ENCODE assay signal across 10 mouse cellular contexts in genomic region chr9:121877052-121877740, GRCm38 (mm10). TPM values are rescaled to one million over a fixed set of nuclear protein-coding genes. Genes with fewer than 3 reads are reported as not detected.
DNase-seq lines count a peak whose midpoint lies in the region; ATAC-seq and TF ChIP-seq lines count a peak whose summit lies in the region.
"Had no signal": no experiment of that assay in that cellular context is flagged by ENCODE, and none has a peak within 500 bp of the region (broad histone marks: within the 10 kb centered on the region; RNA-seq: fewer than 3 reads in every experiment).

No protein-coding gene starts in this region.

- no peak overlapping the region for H3K9ac ChIP-seq in embryonic facial prominence, embryonic 14.5 days (ENCODE audit: low read depth, low read length)
- no peak overlapping the region for H3K9ac ChIP-seq in lung, embryonic 14.5 days
- no peak overlapping the region for H3K9ac ChIP-seq in stomach, postnatal 0 days (ENCODE audit: low read length)
- H3K9ac ChIP-seq: heart, embryonic 13.5 days had no signal

- H3K4me3 ChIP-seq in embryonic facial prominence, embryonic 14.5 days (ENCODE audit: low read depth, low read length), result no peak overlapping the region
- no peak overlapping the region for H3K4me3 ChIP-seq in lung, embryonic 14.5 days (ENCODE audit: low read depth, low read length)
- no peak overlapping the region for H3K4me3 ChIP-seq in stomach, postnatal 0 days (ENCODE audit: low read depth, low read length)
- H3K4me3 ChIP-seq: heart, embryonic 13.5 days had no signal

- no peak for TF ChIP-seq EP300 in stomach, postnatal 0 days (optimal IDR thresholded peaks at IDR 0.05)

- H3K4me2 ChIP-seq in embryonic facial prominence, embryonic 14.5 days (ENCODE audit: low read depth, low read length), result no peak overlapping the region
- H3K4me2 ChIP-seq in lung, embryonic 14.5 days, result no peak overlapping the region
- H3K4me2 ChIP-seq in stomach, postnatal 0 days (replicated peaks; ENCODE audit: low read depth), result no peak overlapping the region
- H3K4me2 ChIP-seq: heart, embryonic 13.5 days had no signal

- no peaks in the 10 kb centered on the region for H3K27me3 ChIP-seq in embryonic facial prominence, embryonic 14.5 days (replicated peaks; ENCODE audit: control insufficient read depth, insufficient read depth, low read length)
- H3K27me3 ChIP-seq in lung, embryonic 14.5 days (ENCODE audit: insufficient read depth, low read length), result no peaks in the 10 kb centered on the region
- H3K27me3 ChIP-seq in stomach, postnatal 0 days (ENCODE audit: control insufficient read depth, insufficient read depth, low read length), result no peaks in the 10 kb centered on the region
- H3K27me3 ChIP-seq: heart, embryonic 13.5 days had no signal

- H3K27ac ChIP-seq in embryonic facial prominence, embryonic 14.5 days (replicated peaks; ENCODE audit: low read depth, low read length), result no peak overlapping the region
- H3K27ac ChIP-seq in lung, embryonic 14.5 days (ENCODE audit: low read depth), result no peak overlapping the region
- no peak overlapping the region for H3K27ac ChIP-seq in stomach, postnatal 0 days (replicated peaks)
- H3K27ac ChIP-seq: heart, embryonic 13.5 days had no signal

- H3K9me3 ChIP-seq in embryonic facial prominence, embryonic 14.5 days (ENCODE audit: control insufficient read depth, low read length), result no peaks in the 10 kb centered on the region
- H3K9me3 ChIP-seq in lung, embryonic 14.5 days (ENCODE audit: low read depth, low read length), result no peaks in the 10 kb centered on the region
- no peaks in the 10 kb centered on the region for H3K9me3 ChIP-seq in stomach, postnatal 0 days (ENCODE audit: control insufficient read depth, low read length)
- H3K9me3 ChIP-seq: heart, embryonic 13.5 days had no signal

- peak; percentile 68 to 92 for DNase-seq in adrenal gland, adult (ENCODE audit: inconsistent age in 2 of 2, low spot score in 1 of 2)
- no peak for DNase-seq in adrenal gland, adult 8-10 months
- peak; percentile 63 for DNase-seq in urinary bladder, postnatal 14 days (ENCODE audit: low spot score)
- DNase-seq in urinary bladder, adult 18-20 months (ENCODE audit: low spot score in 2 of 2), result no peak
- peak; percentile 61 for DNase-seq in embryonic facial prominence, embryonic 14.5 days (ENCODE audit: low spot score)
- DNase-seq in kidney, postnatal 10 days, result peak; percentile 73
- peak; percentile 86 for DNase-seq in lung, embryonic 14.5 days
- peak; percentile 58 for DNase-seq in stomach, postnatal 0 days (ENCODE audit: low spot score)

- 0 out of 2 replicates have a peak, but pooled peaks have one; percentile 44 for ATAC-seq in embryonic facial prominence, embryonic 14.5 days (ENCODE audit: low read depth)
- ATAC-seq in lung, embryonic 14.5 days (ENCODE audit: insufficient read depth), result no peak
- ATAC-seq in stomach, postnatal 0 days (ENCODE audit: low FRiP score, low TSS enrichment), result peak; percentile 15; the same call in 1 of the 2 replicates

- H3K4me1 ChIP-seq in embryonic facial prominence, embryonic 14.5 days (ENCODE audit: control insufficient read depth, insufficient read depth, low read length), result peaks cover 3% of the 10 kb centered on the region; the same call in 1 of the 2 replicates
- no peaks in the 10 kb centered on the region for H3K4me1 ChIP-seq in lung, embryonic 14.5 days (ENCODE audit: insufficient read depth)
- H3K4me1 ChIP-seq in stomach, postnatal 0 days (replicated peaks; ENCODE audit: control insufficient read depth, insufficient read depth), result no peaks in the 10 kb centered on the region; the same call in 1 of the 2 replicates

- 11% methylated on average over 3 of the region's 3 CpGs for WGBS in embryonic facial prominence, embryonic 14.5 days
- 10% methylated on average over 3 of the region's 3 CpGs for WGBS in lung, embryonic 14.5 days
- WGBS in stomach, postnatal 0 days, result 5% methylated on average over 3 of the region's 3 CpGs

- TF ChIP-seq CTCF in lung, embryonic 14.5 days (IDR thresholded peaks at IDR 0.05; ENCODE audit: low read depth), result peak; percentile 89
- TF ChIP-seq CTCF in stomach, postnatal 0 days (IDR thresholded peaks at IDR 0.05; ENCODE audit: low read depth), result peak; percentile 97

- H3K36me3 ChIP-seq in embryonic facial prominence, embryonic 14.5 days (ENCODE audit: control insufficient read depth, insufficient read depth, low read length), result no peaks in the 10 kb centered on the region
- H3K36me3 ChIP-seq in lung, embryonic 14.5 days (ENCODE audit: insufficient read depth), result no peaks in the 10 kb centered on the region
- H3K36me3 ChIP-seq in stomach, postnatal 0 days (ENCODE audit: control insufficient read depth, insufficient read depth, low read length), result no peaks in the 10 kb centered on the region
- H3K36me3 ChIP-seq: heart, embryonic 13.5 days had no signal

RNA-seq across cellular contexts. Expression of gene Higd1a, which starts 19.0 kb away (rescaled TPM):
- 100 to 1,000 TPM in 1 of 4 experiments, 10 to 100 TPM in 3; 86.5 to 102 (median 87.4) TPM for total RNA-seq in adrenal gland, adult 8-10 months (2022)
- 185 and 192 TPM in 2 replicates for polyA plus RNA-seq in embryonic facial prominence, embryonic 14.5 days (2014; fragmentation: Nextera tagmentation; extraction: Ambion mirVana)
- 163 and 169 TPM in 2 replicates for polyA plus RNA-seq in lung, embryonic 14.5 days (2014; fragmentation: Nextera tagmentation; extraction: Ambion mirVana)
- 631 and 679 TPM in 2 replicates for polyA plus RNA-seq in stomach, postnatal 0 days (2015; fragmentation: Nextera tagmentation; extraction: Ambion mirVana)

RNA-seq across cellular contexts. Expression of gene Ackr2, which starts 21.0 kb away (rescaled TPM):
- 1 to 10 TPM in 1 of 4 experiments, under 1 TPM in 3; 0.77 to 2.1 (median 0.88) TPM for total RNA-seq in adrenal gland, adult 8-10 months (2022)
- polyA plus RNA-seq in embryonic facial prominence, embryonic 14.5 days (2014; fragmentation: Nextera tagmentation; extraction: Ambion mirVana), result 0.28 and 0.89 TPM in 2 replicates
- polyA plus RNA-seq in lung, embryonic 14.5 days (2014; fragmentation: Nextera tagmentation; extraction: Ambion mirVana), result 0.88 TPM in 2 replicates
- 0.28 and 0.35 TPM in 2 replicates for polyA plus RNA-seq in stomach, postnatal 0 days (2015; fragmentation: Nextera tagmentation; extraction: Ambion mirVana)

RNA-seq across cellular contexts. Expression of gene Ccdc13, which starts 37.9 kb away (rescaled TPM):
- 1 to 10 TPM in 3 of 4 experiments, under 1 TPM in 1; 0.73 to 2.2 (median 1.6) TPM for total RNA-seq in adrenal gland, adult 8-10 months (2022)
- polyA plus RNA-seq in embryonic facial prominence, embryonic 14.5 days (2014; fragmentation: Nextera tagmentation; extraction: Ambion mirVana), result 1.7 and 2.0 TPM in 2 replicates
- polyA plus RNA-seq in lung, embryonic 14.5 days (2014; fragmentation: Nextera tagmentation; extraction: Ambion mirVana), result 0.39 and 0.78 TPM in 2 replicates
- polyA plus RNA-seq in stomach, postnatal 0 days (2015; fragmentation: Nextera tagmentation; extraction: Ambion mirVana), result 0.16 and 0.19 TPM in 2 replicates
- total RNA-seq: neutrophil, adult 5-6 weeks had no signal
- polyA plus RNA-seq: heart, embryonic 13.5 days had no signal

RNA-seq across cellular contexts. Expression of gene Cyp8b1, which starts 38.9 kb away (rescaled TPM):
- total RNA-seq in adrenal gland, adult 8-10 months (2022), result under 1 TPM; 0.54 to 0.84 (median 0.72) TPM
- 0.11 TPM in 1 of 2 replicates, not detected in the other for polyA plus RNA-seq in embryonic facial prominence, embryonic 14.5 days (2014; fragmentation: Nextera tagmentation; extraction: Ambion mirVana)
- not detected in 2 replicates for polyA plus RNA-seq in lung, embryonic 14.5 days (2014; fragmentation: Nextera tagmentation; extraction: Ambion mirVana)
- polyA plus RNA-seq in stomach, postnatal 0 days (2015; fragmentation: Nextera tagmentation; extraction: Ambion mirVana), result 0.85 and 1.2 TPM in 2 replicates
- total RNA-seq: neutrophil, adult 5-6 weeks had no signal
- polyA plus RNA-seq: heart, embryonic 13.5 days had no signal

Comparison
In these comparisons a context has a peak if more than half of its experiments do, and no peak if none do; other contexts are left out.
1. DNase-seq: peak in adrenal gland, adult (2 of 2), urinary bladder, postnatal 14 days (single experiment), embryonic facial prominence, embryonic 14.5 days (single experiment), kidney, postnatal 10 days (single experiment), lung, embryonic 14.5 days (single experiment) and stomach, postnatal 0 days (single experiment); none in adrenal gland, adult 8-10 months (single experiment) and urinary bladder, adult 18-20 months (0 of 2).